ENCODE assay signal across 15 mouse cellular contexts in the genomic region with DNA sequence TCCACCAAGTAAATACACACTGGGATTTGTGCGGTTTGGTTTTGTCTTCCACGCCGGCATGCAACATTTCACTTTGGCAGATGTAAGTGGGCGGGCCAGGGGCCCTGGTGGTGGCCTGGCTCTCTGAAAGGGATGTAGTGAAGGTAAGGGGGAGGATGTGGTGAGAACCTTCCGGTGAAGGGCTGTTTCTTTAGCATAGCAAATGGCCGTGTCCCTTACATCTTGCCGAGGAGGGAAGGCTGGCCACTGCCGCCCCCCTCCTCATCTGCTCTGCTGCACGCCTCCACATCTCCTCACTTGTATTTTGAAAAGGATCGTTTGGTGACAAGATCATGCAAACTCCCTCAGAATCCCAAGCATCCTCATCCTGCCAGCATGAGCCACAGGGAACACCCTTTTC. TPM values are rescaled to one million over a fixed set of nuclear protein-coding genes. Genes with fewer than 3 reads are reported as not detected.
A peak's percentile ranks its signal among the peaks of the same experiment; 100 is the strongest.
DNase-seq lines count a peak whose midpoint lies in the region; ATAC-seq lines count a peak whose summit lies in the region.
"Had no signal": no experiment of that assay in that cellular context is flagged by ENCODE, and none has a peak within 500 bp of the region (broad histone marks: within the 10 kb centered on the region; RNA-seq: fewer than 3 reads in every experiment).

No protein-coding gene starts in this region.

- H3K4me3 ChIP-seq in heart, embryonic 13.5 days, result no peak overlapping the region
- H3K4me3 ChIP-seq: embryonic facial prominence, embryonic 15.5 days; heart, adult 2 months; stomach, embryonic 15.5 days had no signal

- intact Hi-C loops in left cerebral cortex, postnatal 14 days (cut with DNase I), result loop anchor here (5.0 kb wide), 1 partner anchor 103 kb away; a partner anchor contains a TSS

- H3K9me3 ChIP-seq in heart, embryonic 13.5 days, result no peaks in the 10 kb centered on the region
- H3K9me3 ChIP-seq: embryonic facial prominence, embryonic 15.5 days; stomach, embryonic 15.5 days had no signal

- WGBS in heart, embryonic 13.5 days, result 25% methylated on average over 10 of the region's 10 CpGs

- DNase-seq in heart, adult 18-20 months, result no peak
- DNase-seq in testis, postnatal 10 days (ENCODE audit: low spot score), result peak; percentile 40
- DNase-seq in testis, postnatal 14 days (ENCODE audit: low spot score), result no peak
- peak; percentile 48 to 69 for DNase-seq in left cerebral cortex, postnatal 14 days (ENCODE audit: low spot score in 2 of 2)
- DNase-seq in thymus, postnatal 25 days, result peak; percentile 21
- no peak for DNase-seq in lung, postnatal 36 days
- no peak for DNase-seq in layer of hippocampus, adult 9-11 months
- DNase-seq: cerebellum, adult 8-10 months; forebrain, postnatal 0 days; heart, adult 2 months; heart, postnatal 4 days had no signal

- no peaks in the 10 kb centered on the region for H3K4me1 ChIP-seq in heart, embryonic 13.5 days
- H3K4me1 ChIP-seq: stomach, embryonic 15.5 days had no signal

- H3K27ac ChIP-seq in heart, embryonic 13.5 days (replicated peaks), result no peak overlapping the region
- H3K27ac ChIP-seq: embryonic facial prominence, embryonic 15.5 days; heart, adult 2 months; stomach, embryonic 15.5 days had no signal

- ATAC-seq in heart, embryonic 13.5 days (ENCODE audit: extremely low read depth, insufficient number of reproducible peaks, low FRiP score, low TSS enrichment), result no peak
- ATAC-seq: Patski had no signal

- H3K9ac ChIP-seq in heart, embryonic 13.5 days, result 0 out of 2 replicates have a peak overlapping the region, but pooled peaks have one; percentile 19
- H3K9ac ChIP-seq: embryonic facial prominence, embryonic 15.5 days; forebrain, postnatal 0 days; stomach, embryonic 15.5 days had no signal

- peaks cover 58% of the 10 kb centered on the region for H3K27me3 ChIP-seq in heart, embryonic 13.5 days (replicated peaks)
- H3K27me3 ChIP-seq: embryonic facial prominence, embryonic 15.5 days; Patski; stomach, embryonic 15.5 days had no signal

- no peaks in the 10 kb centered on the region for H3K36me3 ChIP-seq in heart, embryonic 13.5 days
- H3K36me3 ChIP-seq: embryonic facial prominence, embryonic 15.5 days; stomach, embryonic 15.5 days had no signal

- no peak overlapping the region for H3K4me2 ChIP-seq in heart, embryonic 13.5 days
- H3K4me2 ChIP-seq: embryonic facial prominence, embryonic 15.5 days; stomach, embryonic 15.5 days had no signal

RNA-seq across cellular contexts. Expression of a gene that starts 14.3 kb away (rescaled TPM):
- polyA plus RNA-seq in heart, embryonic 13.5 days (2015; fragmentation: Nextera tagmentation; extraction: Ambion mirVana), result 23.2 and 23.8 TPM in 2 replicates
- total RNA-seq in heart, adult 18-20 months (2021), result 10 to 100 TPM; 30.3 to 30.8 TPM
- 10 to 100 TPM; 63.6 to 78.9 TPM for total RNA-seq in left cerebral cortex, postnatal 14 days (2021)

RNA-seq across cellular contexts. Expression of a gene that starts 30.2 kb away (rescaled TPM):
- 65.2 and 67.7 TPM in 2 replicates for polyA plus RNA-seq in heart, embryonic 13.5 days (2015; fragmentation: Nextera tagmentation; extraction: Ambion mirVana)
- 10 to 100 TPM; 18.1 to 21.2 TPM for total RNA-seq in heart, adult 18-20 months (2021)
- 100 to 1,000 TPM; 202 to 203 TPM for total RNA-seq in left cerebral cortex, postnatal 14 days (2021)

RNA-seq across cellular contexts. Expression of a gene that starts 35.8 kb away (rescaled TPM):
- 21.4 and 21.6 TPM in 2 replicates for polyA plus RNA-seq in heart, embryonic 13.5 days (2015; fragmentation: Nextera tagmentation; extraction: Ambion mirVana)
- total RNA-seq in heart, adult 18-20 months (2021), result 10 to 100 TPM in 1 of 2 experiments, 1 to 10 TPM in 1; 8.9 to 10.1 TPM
- 100 to 1,000 TPM in 1 of 2 experiments, 10 to 100 TPM in 1; 92.9 to 103 TPM for total RNA-seq in left cerebral cortex, postnatal 14 days (2021)

RNA-seq across cellular contexts. Expression of a gene that starts 37.4 kb away (rescaled TPM):
- 0.32 and 0.63 TPM in 2 replicates for polyA plus RNA-seq in heart, embryonic 13.5 days (2015; fragmentation: Nextera tagmentation; extraction: Ambion mirVana)
- under 1 TPM; 0.41 to 0.89 TPM for total RNA-seq in heart, adult 18-20 months (2021)
- 100 to 1,000 TPM; 581 to 593 TPM for total RNA-seq in left cerebral cortex, postnatal 14 days (2021)

RNA-seq across cellular contexts. Expression of a gene that starts 40.4 kb away (rescaled TPM):
- polyA plus RNA-seq in heart, embryonic 13.5 days (2015; fragmentation: Nextera tagmentation; extraction: Ambion mirVana), result 133 and 136 TPM in 2 replicates
- total RNA-seq in heart, adult 18-20 months (2021), result 100 to 1,000 TPM; 139 to 146 TPM
- total RNA-seq in left cerebral cortex, postnatal 14 days (2021), result 100 to 1,000 TPM; 308 to 321 TPM

Comparison
In these comparisons a context has a peak if more than half of its experiments do, and no peak if none do; other contexts are left out.
1. DNase-seq: peak in testis, postnatal 10 days (single experiment), left cerebral cortex, postnatal 14 days (2 of 2) and thymus, postnatal 25 days (single experiment); none in heart, adult 18-20 months (0 of 2), testis, postnatal 14 days (single experiment), lung, postnatal 36 days (single experiment) and layer of hippocampus, adult 9-11 months (single experiment).
2. RNA of a gene that starts 30.2 kb away (total RNA-seq): 202 to 203 TPM in left cerebral cortex, postnatal 14 days; 18.1 to 21.2 TPM in heart, adult 18-20 months; every median in the first group is over 4 times any median in the second.
3. RNA of a gene that starts 35.8 kb away (total RNA-seq): 92.9 to 103 TPM in left cerebral cortex, postnatal 14 days; 8.9 to 10.1 TPM in heart, adult 18-20 months; every median in the first group is over 4 times any median in the second.